Mouse (Mus musculus) gastrocnemius, postnatal 25 days (tissue): ENCODE data around the gene Rasgef1b. TPM values are rescaled to one million over a fixed set of nuclear protein-coding genes. Genes with fewer than 3 reads are reported as not detected.

ENCODE experiments used
- DNase-seq: peaks from one replicate; pipeline ENCODE4 v3.0.0; 2022
- total RNA-seq, 2 experiments: library from RNA; stranded (reverse); gene quantifications; 1 replicate in 1 of 2; 2 replicates in 1 of 2; pipeline ENCODE4 v1.2.3; 2021

Gene Rasgef1b
- total RNA-seq, 2 experiments from 2014 or later, result 0.36 to 0.38 TPM

DNA sequence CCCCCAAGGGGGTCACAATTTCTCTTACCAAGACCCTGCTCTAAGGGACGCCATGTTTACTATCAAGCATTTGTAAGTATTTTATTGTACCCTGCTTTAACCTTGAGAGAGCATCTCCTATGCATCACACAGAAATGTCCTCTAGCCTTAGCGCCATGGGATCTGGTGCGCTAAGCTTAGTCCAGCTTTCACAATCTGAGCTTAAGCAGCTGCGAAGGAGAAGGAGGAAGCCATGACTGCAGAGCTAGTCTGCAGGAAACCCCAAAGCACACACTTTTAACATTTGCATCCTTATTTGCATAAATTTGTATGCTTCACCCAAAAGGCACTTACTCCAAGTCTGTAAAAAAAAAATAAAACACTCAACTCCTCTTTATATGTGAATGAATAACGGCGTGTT, 354.4 kb downstream of the Rasgef1b start:
- DNase-seq, result no peak

GRCm38 (mm10) chr5:99373570-99374151, 355.2 kb downstream of the Rasgef1b start:
- DNase-seq, result no peak

GRCm38 (mm10) chr5:99370636-99371035, 358.2 kb downstream of the Rasgef1b start:
- DNase-seq, result no peak

DNA sequence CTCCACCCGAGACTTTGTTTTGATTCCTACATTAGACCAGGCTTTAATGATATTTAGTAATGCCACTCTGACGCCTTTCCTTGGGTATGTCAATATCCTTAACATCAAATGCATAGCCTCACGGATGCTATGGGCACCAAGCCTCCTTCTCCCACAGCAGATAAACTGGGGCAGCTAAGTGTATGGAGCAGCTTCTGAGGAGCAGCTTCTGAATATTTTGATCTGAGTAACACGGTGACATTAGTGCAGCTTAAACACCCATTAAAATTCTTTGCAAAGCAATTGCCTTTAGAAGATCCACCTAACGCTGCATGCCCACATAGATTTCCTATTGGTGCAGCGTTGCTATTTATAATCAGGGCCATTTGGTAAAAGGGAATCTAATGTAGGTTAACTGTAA, 359.6 kb downstream of the Rasgef1b start:
- no peak for DNase-seq

DNA sequence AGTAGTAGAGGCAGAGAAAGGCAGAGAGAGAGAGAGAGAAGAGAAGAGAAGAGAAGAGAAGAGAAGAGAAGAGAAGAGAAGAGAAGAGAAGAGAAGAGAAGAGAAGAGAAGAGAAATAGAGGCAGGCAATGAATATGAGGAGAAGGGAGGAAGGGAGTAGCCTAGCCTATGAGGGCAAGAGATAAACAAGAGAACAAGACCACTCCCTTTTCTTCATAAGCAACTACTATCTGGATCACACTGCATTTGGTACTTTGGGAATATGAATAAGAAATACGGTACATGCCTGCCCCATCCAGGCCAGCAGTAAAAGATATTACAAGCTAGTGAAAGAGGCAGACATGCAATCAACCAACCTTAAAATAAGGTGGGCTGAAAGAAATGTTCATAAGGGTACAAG, 360.2 kb downstream of the Rasgef1b start:
- DNase-seq, result no peak

- no peak for DNase-seq
These were observed 368.3 kb downstream of the Rasgef1b start for GRCm38 (mm10) chr5:99360531-99360930.

GRCm38 (mm10) chr5:99359251-99359650, 369.6 kb downstream of the Rasgef1b start:
- DNase-seq, result no peak

- no peak for DNase-seq
These were observed 374.2 kb downstream of the Rasgef1b start for GRCm38 (mm10) chr5:99354640-99355132.

DNA sequence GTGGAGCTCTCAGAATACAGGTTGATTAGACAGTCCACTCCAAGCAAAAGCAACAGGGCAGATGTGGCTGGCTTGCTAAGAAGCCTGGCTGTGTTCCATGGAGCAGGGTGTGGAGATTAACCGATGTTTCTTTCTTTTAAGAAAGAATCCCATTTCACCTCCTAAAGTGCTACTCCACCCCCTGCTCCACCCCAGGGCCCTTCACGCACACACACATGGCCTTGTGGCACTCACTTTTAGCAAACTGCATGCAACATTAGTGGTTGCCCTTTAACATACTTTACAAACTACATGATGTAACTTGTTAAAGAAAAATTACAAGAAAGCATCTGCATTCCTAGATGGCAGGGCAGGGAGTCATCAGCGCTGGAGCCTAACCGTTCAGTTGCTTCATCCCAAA, 378.8 kb downstream of the Rasgef1b start:
- no peak for DNase-seq

DNA sequence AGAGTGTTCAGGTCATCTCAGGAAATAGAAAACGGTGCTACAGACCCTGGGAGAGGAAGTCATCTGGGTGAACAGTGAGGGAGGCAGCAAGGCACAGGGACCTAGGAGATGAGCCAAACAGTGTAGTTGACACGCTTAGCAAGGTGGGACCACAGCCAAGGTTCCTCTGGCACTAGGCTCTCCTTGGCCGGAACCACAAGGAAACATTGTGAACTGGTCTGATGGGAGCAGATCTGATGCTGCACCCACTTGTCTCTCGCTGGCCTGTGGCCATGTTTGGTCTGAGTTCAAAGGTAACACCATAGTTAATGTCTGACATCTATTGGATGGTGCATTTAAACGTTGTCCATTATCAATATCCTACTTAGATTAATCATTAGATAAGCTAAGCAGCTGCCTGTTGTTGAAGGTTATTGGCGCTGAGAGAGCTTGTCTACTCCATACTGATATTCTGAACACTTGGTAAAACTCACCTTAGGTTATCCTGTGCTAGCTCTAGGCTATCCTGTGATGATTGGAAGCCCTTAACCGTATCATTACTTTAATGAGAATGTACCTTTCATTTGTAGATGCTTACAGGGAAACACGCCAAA, 380.5 kb downstream of the Rasgef1b start:
- DNase-seq, result peak; percentile 74

DNA sequence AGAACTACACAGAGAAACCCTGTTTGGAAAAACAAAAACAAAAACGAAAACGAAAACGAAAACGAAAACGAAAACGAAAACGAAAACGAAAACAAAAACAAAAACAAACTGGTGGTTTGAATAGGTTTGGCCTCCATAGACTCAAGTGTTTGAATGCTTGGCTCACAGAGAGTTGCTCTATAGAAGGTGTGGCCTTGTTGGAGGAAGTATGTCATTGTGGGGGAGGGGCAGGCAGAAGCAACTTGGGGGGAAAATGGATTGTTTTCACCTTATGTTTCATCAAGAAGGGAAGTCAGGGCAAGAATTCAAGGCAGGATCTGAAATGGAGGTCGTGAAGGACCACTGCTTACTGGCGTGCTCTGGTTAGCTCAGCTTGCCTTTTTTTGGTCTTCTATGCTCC, 386.3 kb downstream of the Rasgef1b start:
- no peak for DNase-seq

- no peak for DNase-seq
These were observed 388.4 kb downstream of the Rasgef1b start for GRCm38 (mm10) chr5:99340311-99340989.

DNA sequence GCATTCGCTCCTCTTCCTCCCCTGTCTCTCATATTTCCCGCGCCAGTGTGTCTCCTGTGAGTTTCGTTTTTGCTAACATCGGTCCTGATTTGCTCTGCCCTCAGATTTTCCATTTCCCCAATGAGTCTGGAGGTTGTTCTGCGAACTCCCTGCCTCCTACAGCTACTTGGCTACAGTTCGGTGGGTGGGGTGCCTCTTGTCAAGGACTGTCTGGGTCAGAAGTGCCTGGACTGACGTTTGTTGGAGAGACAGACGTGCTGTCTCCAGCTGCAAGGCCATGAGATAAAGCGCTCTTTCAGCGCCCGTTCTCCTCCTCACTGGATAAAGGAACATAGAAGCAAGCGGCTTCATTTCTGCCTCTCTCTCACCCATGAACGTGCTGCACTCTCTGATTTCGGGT, 389.1 kb downstream of the Rasgef1b start:
- DNase-seq, result peak; percentile 64

DNA sequence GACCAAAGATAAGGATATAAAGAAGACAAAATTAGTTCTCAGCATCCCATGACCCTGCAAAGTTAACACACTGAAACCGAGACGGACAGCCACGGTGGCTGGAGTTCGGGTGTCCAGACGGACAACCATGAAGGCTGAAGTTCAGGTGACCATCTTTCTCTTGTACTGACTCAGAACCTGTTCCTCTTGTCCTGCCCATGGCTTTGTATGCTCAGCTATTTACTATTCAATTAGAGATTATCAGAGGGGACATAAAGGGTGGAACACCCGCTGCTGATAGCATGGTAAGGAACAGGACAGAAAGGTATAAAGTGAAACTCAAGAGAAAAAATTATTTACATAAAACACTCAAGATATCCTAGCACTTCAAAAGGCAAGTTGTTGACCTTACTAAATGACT, 390.0 kb downstream of the Rasgef1b start:
- no peak for DNase-seq

- DNase-seq, result no peak
These were observed 392.4 kb downstream of the Rasgef1b start for GRCm38 (mm10) chr5:99336427-99336826.

- DNase-seq, result no peak
These were observed 394.8 kb downstream of the Rasgef1b start for GRCm38 (mm10) chr5:99334017-99334416.

GRCm38 (mm10) chr5:99332021-99332420, 396.8 kb downstream of the Rasgef1b start:
- no peak for DNase-seq

DNA sequence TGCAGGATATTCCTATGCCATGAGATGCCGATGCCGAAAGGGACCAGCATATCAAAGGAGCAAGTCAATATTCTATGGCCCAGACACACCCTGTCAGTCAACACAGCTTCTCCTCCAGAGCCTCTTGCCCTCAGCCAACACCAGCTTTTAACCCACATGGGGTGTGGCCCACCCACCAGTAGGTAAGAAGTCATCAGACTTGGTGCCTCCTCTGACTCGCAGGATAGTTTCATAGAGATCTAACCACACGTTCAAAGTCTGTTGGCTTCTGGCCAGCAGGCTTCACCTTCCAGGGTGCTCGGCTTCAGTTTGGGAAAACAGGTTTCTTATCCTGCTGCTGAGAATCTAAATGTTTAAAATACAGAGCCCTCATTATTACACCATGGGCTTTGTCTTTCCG, 399.8 kb downstream of the Rasgef1b start:
- DNase-seq, result no peak

DNA sequence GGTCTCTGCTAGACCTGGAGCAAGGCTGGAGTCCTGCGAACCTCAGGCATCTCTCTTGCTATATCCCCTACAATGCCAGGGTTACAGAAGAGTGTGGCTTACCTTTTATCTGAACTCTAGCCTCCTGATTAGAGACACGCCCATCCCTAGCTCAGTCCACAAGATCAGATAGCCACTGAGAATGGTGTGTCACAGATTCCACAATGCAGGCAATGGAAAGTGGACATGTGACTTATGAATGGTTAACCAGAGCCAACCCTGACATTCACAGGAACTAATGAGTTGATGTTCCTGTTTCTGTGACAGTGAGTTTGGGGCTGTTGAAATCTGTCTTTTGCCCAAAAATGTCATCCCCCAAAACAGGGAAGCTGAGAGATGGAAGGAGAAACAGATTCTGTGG, 401.8 kb downstream of the Rasgef1b start:
- no peak for DNase-seq

DNA sequence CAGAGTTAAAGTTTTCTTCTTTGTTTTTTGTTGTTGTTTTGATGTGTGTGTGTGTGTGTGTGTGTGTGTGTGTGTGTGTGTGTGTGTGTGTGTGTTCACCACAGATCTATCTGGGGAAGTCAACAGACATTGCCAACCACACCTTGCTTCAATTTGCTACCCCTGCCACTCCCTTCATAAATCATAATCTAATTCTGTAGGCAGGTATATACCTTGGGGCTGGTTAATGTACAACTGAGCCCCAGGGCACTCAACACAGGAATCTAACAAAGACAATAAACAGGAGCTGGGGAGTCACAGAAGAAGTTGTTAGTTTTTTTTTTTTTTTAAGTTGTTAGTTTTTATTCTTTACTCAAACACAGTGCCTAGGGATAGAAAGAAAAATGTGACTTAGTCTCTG, 403.6 kb downstream of the Rasgef1b start:
- no peak for DNase-seq

- no peak for DNase-seq
These were observed 408.1 kb downstream of the Rasgef1b start for GRCm38 (mm10) chr5:99320783-99321182.

DNA sequence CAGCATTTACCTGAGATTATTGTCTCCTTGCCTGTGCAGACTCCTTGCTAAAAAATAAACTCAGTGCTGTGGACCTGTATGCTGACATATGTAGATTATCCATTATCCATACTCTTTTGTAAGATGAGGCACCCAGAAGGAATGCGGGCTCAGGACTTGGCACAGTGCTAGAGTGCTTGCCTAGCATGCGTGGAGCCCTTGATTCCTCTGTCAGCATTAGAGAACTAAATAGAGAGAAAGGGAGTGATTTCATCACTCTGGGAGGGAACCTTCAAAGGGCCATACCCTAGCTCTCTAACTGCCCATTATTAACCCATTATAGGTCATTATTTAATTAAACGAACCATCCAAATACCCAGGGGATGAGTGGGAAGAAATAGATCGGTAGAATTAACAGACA, 430.9 kb downstream of the Rasgef1b start:
- DNase-seq, result no peak

DNA sequence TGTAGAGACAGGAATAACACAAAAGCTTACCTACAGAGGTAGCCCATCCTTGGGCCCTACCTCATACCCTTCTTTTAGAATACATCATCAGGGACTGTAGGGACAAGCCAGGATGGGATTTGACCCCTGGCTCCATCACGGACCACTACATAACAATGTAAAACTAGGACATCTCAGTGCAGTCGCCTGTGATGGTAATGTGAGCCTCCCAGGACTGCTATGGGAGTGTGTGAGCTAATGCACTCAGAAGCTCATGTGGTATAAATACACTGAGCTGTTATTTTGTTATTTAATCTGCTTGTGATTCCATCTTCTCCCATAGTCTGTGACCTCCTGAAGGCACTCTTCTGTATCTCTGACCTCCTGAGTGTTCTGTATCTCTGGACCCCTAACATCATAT, 432.5 kb downstream of the Rasgef1b start:
- no peak for DNase-seq
